Mouse (Mus musculus) Muller cell, postnatal 12 days (primary cell): ENCODE results near the gene Mab21l3.

ENCODE experiments used
- DNase-seq: peaks from one replicate; pipeline ENCODE4 v3.0.0-alpha.2; 2015; ENCODE audit errors: inconsistent ontology term

Mab21l3 gene

GRCm38 (mm10) chr3:101804331-101804730 is 44.4 kb downstream of the Mab21l3 start:
- no peak for DNase-seq

- no peak for DNase-seq
These were observed 45.0 kb downstream of the Mab21l3 start for GRCm38 (mm10) chr3:101803764-101804163.

GRCm38 (mm10) chr3:101802746-101803145 is 46.0 kb downstream of the Mab21l3 start:
- no peak for DNase-seq

- no peak for DNase-seq
These were observed 48.2 kb downstream of the Mab21l3 start for GRCm38 (mm10) chr3:101800596-101801018.

GRCm38 (mm10) chr3:101799852-101800595 is 48.7 kb downstream of the Mab21l3 start:
- peak; percentile 29 for DNase-seq

- DNase-seq, result peak; percentile 30
These were observed 50.7 kb downstream of the Mab21l3 start for GRCm38 (mm10) chr3:101797830-101798709.

- no peak for DNase-seq
These were observed 52.5 kb downstream of the Mab21l3 start for GRCm38 (mm10) chr3:101796212-101796611.

- DNase-seq, result no peak
These were observed 53.2 kb downstream of the Mab21l3 start for GRCm38 (mm10) chr3:101795387-101796039.

- DNase-seq, result no peak
These were observed 54.1 kb downstream of the Mab21l3 start for GRCm38 (mm10) chr3:101794666-101795065.

- DNase-seq, result no peak
These were observed 54.7 kb downstream of the Mab21l3 start for GRCm38 (mm10) chr3:101794026-101794425.

GRCm38 (mm10) chr3:101792191-101792590 is 56.6 kb downstream of the Mab21l3 start:
- DNase-seq, result no peak

GRCm38 (mm10) chr3:101784768-101785424 is 63.9 kb downstream of the Mab21l3 start:
- no peak for DNase-seq

- no peak for DNase-seq
These were observed 65.0 kb downstream of the Mab21l3 start for GRCm38 (mm10) chr3:101783793-101784192.

- DNase-seq, result peak; percentile 46
These were observed 67.8 kb downstream of the Mab21l3 start for GRCm38 (mm10) chr3:101780874-101781483.

- no peak for DNase-seq
These were observed 69.7 kb downstream of the Mab21l3 start for GRCm38 (mm10) chr3:101778896-101779665.

GRCm38 (mm10) chr3:101775732-101776131 is 73.0 kb downstream of the Mab21l3 start:
- DNase-seq, result no peak

GRCm38 (mm10) chr3:101770540-101770939 is 78.2 kb downstream of the Mab21l3 start:
- no peak for DNase-seq

GRCm38 (mm10) chr3:101763566-101763965 is 85.2 kb downstream of the Mab21l3 start:
- DNase-seq, result no peak
